Mouse (Mus musculus) CD4-positive naive resting alpha-beta T cell, adult 76 days (primary cell): Measurements from ENCODE around the gene Zfp568. TPM values are rescaled to one million over a fixed set of nuclear protein-coding genes. Genes with fewer than 3 reads are reported as not detected.

Experiments used
- total RNA-seq: library from RNA; stranded (reverse); gene quantifications from one replicate; pipeline ENCODE4 v1.2.4, GENCODE M21; 2023

Zfp568 gene
- 12.8 TPM for total RNA-seq

GRCm38 (mm10) chr7:29983690-29984380, at the start of gene Zfp568:
TSS of gene Zfp568 (plus strand) at chr7:29983955.

GRCm38 (mm10) chr7:29953513-29954401, 30.0 kb upstream of the Zfp568 start, which contains the start of gene Zfp74:
TSS of gene Zfp74 (minus strand) at chr7:29954089.

GRCm38 (mm10) chr7:30050882-30051548, 67.3 kb downstream of the Zfp568 start, which contains the start of gene Zfp14:
TSS of gene Zfp14 (minus strand) at chr7:30051380.

GRCm38 (mm10) chr7:30072146-30073028, 88.6 kb downstream of the Zfp568 start, which contains the start of gene Zfp82:
TSS of gene Zfp82 (minus strand) at chr7:30072900.

Other genes with a start within 250 kb of the Zfp568 start
- gene Zfp84, start 215.4 kb upstream of the Zfp568 start, total RNA-seq, result 15.4 TPM
- 0.29 TPM for gene Zfp30, start 200.0 kb upstream of the Zfp568 start, total RNA-seq
- gene Zfp790, start 167.8 kb upstream of the Zfp568 start, total RNA-seq, result 7.6 TPM
- gene Zfp940, start 130.3 kb upstream of the Zfp568 start, total RNA-seq, result 8.1 TPM
- 22.0 TPM for gene Zfp420, start 124.0 kb upstream of the Zfp568 start, total RNA-seq
- 6.3 TPM for gene Zfp27, start 77.4 kb upstream of the Zfp568 start, total RNA-seq
- 1.6 TPM for gene Zfp383, start 75.7 kb upstream of the Zfp568 start, total RNA-seq
- gene Zfp74, start 29.9 kb upstream of the Zfp568 start, total RNA-seq, result 8.1 TPM
- 2.0 TPM for gene Zfp14, start 67.4 kb downstream of the Zfp568 start, total RNA-seq
- gene Zfp82, start 88.9 kb downstream of the Zfp568 start, total RNA-seq, result 4.0 TPM
- not detected for gene Gm26920, start 106.5 kb downstream of the Zfp568 start, total RNA-seq
- 9.0 TPM for gene Zfp566, start 106.6 kb downstream of the Zfp568 start, total RNA-seq
- gene Zfp260, start 110.8 kb downstream of the Zfp568 start, total RNA-seq, result 55.2 TPM
- gene Zfp382, start 138.0 kb downstream of the Zfp568 start, total RNA-seq, result 5.2 TPM
- gene Zfp146, start 185.8 kb downstream of the Zfp568 start, total RNA-seq, result 41.9 TPM
- gene Cox7a1, start 200.2 kb downstream of the Zfp568 start, total RNA-seq, result not detected
- gene Capns1, start 214.9 kb downstream of the Zfp568 start, total RNA-seq, result 123 TPM
- gene Polr2i, start 248.0 kb downstream of the Zfp568 start, total RNA-seq, result 23.6 TPM
- 25.8 TPM for gene Tbcb, start 248.3 kb downstream of the Zfp568 start, total RNA-seq